Mouse (Mus musculus) heart, embryonic 15.5 days (tissue): Measurements from ENCODE around the gene Tmem203. TPM values are rescaled to one million over a fixed set of nuclear protein-coding genes. Genes with fewer than 3 reads are reported as not detected.
"Not testable (repeated sequence)": the region's sequence is repeated elsewhere in the genome, so short reads cannot be mapped to it uniquely, and the experiment has no call there.

Source experiments
- ATAC-seq: fragments of 200-750 bp; cut with Nextera tagmentation; replicated peaks from 2 replicates; pipeline ENCODE4 v1.8.0; 2017; ENCODE audit warnings: low read depth, moderate TSS enrichment; ENCODE audit not compliant: insufficient number of reproducible peaks, insufficient read depth, low FRiP score
- H3K27ac ChIP-seq: fragments of 300-500 bp; sonication (generic); 2 replicates; pipeline ENCODE4 v1.5.1; 2015; ENCODE audit warnings: mild to moderate bottlenecking, inconsistent platforms
- H3K27me3 ChIP-seq: fragments of 300-500 bp; sonication (generic); 2 replicates; pipeline ENCODE4 v1.6.1; 2015; ENCODE audit warnings: inconsistent platforms
- H3K36me3 ChIP-seq: fragments of 300-500 bp; sonication (generic); 2 replicates; pipeline ENCODE4 v1.6.1; 2015; ENCODE audit warnings: mild to moderate bottlenecking, inconsistent platforms
- H3K4me1 ChIP-seq: fragments of 300-500 bp; sonication (generic); replicated peaks from 2 replicates; pipeline ENCODE4 v1.6.1; 2015; ENCODE audit warnings: inconsistent platforms
- H3K4me2 ChIP-seq: fragments of 300-500 bp; sonication (generic); 2 replicates; pipeline ENCODE4 v1.6.1; 2015; ENCODE audit warnings: inconsistent platforms, mild to moderate bottlenecking, moderate library complexity
- H3K4me3 ChIP-seq: fragments of 300-500 bp; sonication (generic); 2 replicates; pipeline ENCODE4 v1.5.1; 2015; ENCODE audit warnings: mild to moderate bottlenecking, inconsistent platforms
- H3K9ac ChIP-seq: fragments of 300-500 bp; sonication (generic); 2 replicates; pipeline ENCODE4 v1.6.1; 2015; ENCODE audit warnings: mild to moderate bottlenecking, inconsistent platforms
- H3K9me3 ChIP-seq: fragments of 300-500 bp; sonication (generic); replicated peaks from 2 replicates; pipeline ENCODE4 v1.6.1; 2016; ENCODE audit warnings: inconsistent platforms
- WGBS: fragments of 180-500 bp; shearing (Covaris S2); methylation state at CpG from one replicate; pipeline ENCODE4 v1.1.7; 2015; ENCODE audit warnings: mixed read lengths; 5-methylcytosine and 5-hydroxymethylcytosine counted together
- polyA plus RNA-seq: library from polyadenylated mRNA; unstranded; fragments of >200 nt; fragmentation: Nextera tagmentation; extraction: Ambion mirVana; gene quantifications from 2 replicates; pipeline ENCODE4 v1.2.1, GENCODE M21; 2015

Tmem203 gene
- polyA plus RNA-seq, 1 experiment from 2014 or later, result 17.6 TPM

GRCm38 (mm10) chr2:25246183-25247072 lies 8.8 kb upstream of the Tmem203 start, which contains the start of gene AL732309.1:
TSS of gene AL732309.1 (minus strand) at chr2:25246863.
- Histone ChIP-seq H3K4me1 (peaks cover 14% of the 10 kb centered on the region), H3K9ac (no peak within 1 kb of the TSS), H3K9me3 (no peaks in the 10 kb centered on the region), H3K4me3 (no peak within 1 kb of the TSS), H3K36me3 (peaks cover 30% of the 10 kb centered on the region), H3K27ac (no peak within 1 kb of the TSS), H3K27me3 (peaks cover 24% of the 10 kb centered on the region), H3K4me2 (no peak within 1 kb of the TSS)
- 87% methylated on average over 10 of the region's 10 CpGs for WGBS
- ATAC-seq, result no peak

- Histone ChIP-seq H3K4me2 (no peak overlapping the region), H3K4me1 (peaks cover 16% of the 10 kb centered on the region), H3K4me3 (no peak overlapping the region), H3K27ac (no peak overlapping the region), H3K9me3 (no peaks in the 10 kb centered on the region), H3K27me3 (no peaks in the 10 kb centered on the region), H3K9ac (no peak overlapping the region), H3K36me3 (peaks cover 42% of the 10 kb centered on the region)
- no peak for ATAC-seq
- WGBS, result 83% methylated on average over 1 of the region's 1 CpGs
Observed at GRCm38 (mm10) chr2:25252331-25252730, 2.9 kb upstream of the Tmem203 start.

- 56% methylated on average over 12 of the region's 12 CpGs for WGBS
- Histone ChIP-seq H3K4me1 (peaks cover 16% of the 10 kb centered on the region), H3K4me3 (peak overlapping the region; percentile 81), H3K9ac (peak overlapping the region; percentile 81), H3K4me2 (peak overlapping the region; percentile 91), H3K36me3 (peaks cover 10% of the 10 kb centered on the region)
- ATAC-seq, H3K27ac ChIP-seq, H3K27me3 ChIP-seq, H3K9me3 ChIP-seq: not testable (repeated sequence)
Observed at GRCm38 (mm10) chr2:25256443-25257109, 1.3 kb downstream of the Tmem203 start.

- H3K4me2 ChIP-seq, ATAC-seq, H3K36me3 ChIP-seq, H3K4me3 ChIP-seq, H3K9ac ChIP-seq, H3K27ac ChIP-seq, H3K27me3 ChIP-seq, H3K9me3 ChIP-seq: not testable (repeated sequence)
- WGBS, result 86% methylated on average over 5 of the region's 5 CpGs
- H3K4me1 ChIP-seq, result peaks cover 20% of the 10 kb centered on the region
Observed at GRCm38 (mm10) chr2:25257250-25257649, 2.0 kb downstream of the Tmem203 start.

GRCm38 (mm10) chr2:25258887-25259286 lies 3.6 kb downstream of the Tmem203 start:
- H3K27ac ChIP-seq, result no peak overlapping the region
- 66% methylated on average over 2 of the region's 2 CpGs for WGBS
- H3K4me2 ChIP-seq, result no peak overlapping the region
- no peak for ATAC-seq
- peaks cover 8% of the 10 kb centered on the region for H3K27me3 ChIP-seq
- H3K36me3 ChIP-seq, result no peaks in the 10 kb centered on the region
- no peak overlapping the region for H3K9ac ChIP-seq
- no peak overlapping the region for H3K4me3 ChIP-seq
- no peaks in the 10 kb centered on the region for H3K9me3 ChIP-seq
- H3K4me1 ChIP-seq, result peaks cover 32% of the 10 kb centered on the region

GRCm38 (mm10) chr2:25261870-25262269 lies 6.6 kb downstream of the Tmem203 start:
- WGBS, result 41% methylated on average over 12 of the region's 12 CpGs
- Histone ChIP-seq H3K9ac (peak overlapping the region; percentile 37; the same call in 1 of the 2 replicates), H3K27me3 (peaks cover 15% of the 10 kb centered on the region), H3K4me1 (peaks cover 42% of the 10 kb centered on the region), H3K9me3 (no peaks in the 10 kb centered on the region), H3K4me3 (peak overlapping the region; percentile 91), H3K27ac (peak overlapping the region; percentile 46), H3K36me3 (no peaks in the 10 kb centered on the region), H3K4me2 (peak overlapping the region; percentile 100)
- no peak for ATAC-seq

- Histone ChIP-seq H3K27me3 (peaks cover 15% of the 10 kb centered on the region), H3K4me3 (peak within 1 kb of the TSS; percentile 91), H3K9me3 (no peaks in the 10 kb centered on the region), H3K4me1 (peaks cover 46% of the 10 kb centered on the region), H3K27ac (peak within 1 kb of the TSS; percentile 46), H3K36me3 (no peaks in the 10 kb centered on the region), H3K9ac (peak within 1 kb of the TSS; percentile 67), H3K4me2 (peak within 1 kb of the TSS; percentile 100)
- WGBS, result under 1% methylated on average over 39 of the region's 39 CpGs
- peak; percentile 98 for ATAC-seq
Observed at GRCm38 (mm10) chr2:25262291-25262767, 7.1 kb downstream of the Tmem203 start, which contains the start of gene Tprn. TSS of gene Tprn (plus strand) at chr2:25262618.

- under 1% methylated on average over 82 of the region's 82 CpGs for WGBS
- H3K36me3 ChIP-seq, result no peaks in the 10 kb centered on the region
- H3K4me2 ChIP-seq, result peak overlapping the region; percentile 100
- peak overlapping the region; percentile 91 for H3K4me3 ChIP-seq
- H3K27ac ChIP-seq, result peak overlapping the region; percentile 44; the same call in 1 of the 2 replicates
- no peaks in the 10 kb centered on the region for H3K9me3 ChIP-seq
- peaks cover 15% of the 10 kb centered on the region for H3K27me3 ChIP-seq
- peak; percentile 18 for ATAC-seq
- H3K4me1 ChIP-seq, result peaks cover 50% of the 10 kb centered on the region
- H3K9ac ChIP-seq, result peak overlapping the region; percentile 67
Observed at GRCm38 (mm10) chr2:25262795-25263622, 7.8 kb downstream of the Tmem203 start.

GRCm38 (mm10) chr2:25263623-25264285 lies 8.5 kb downstream of the Tmem203 start:
- Histone ChIP-seq H3K9me3 (no peaks in the 10 kb centered on the region), H3K4me1 (peaks cover 50% of the 10 kb centered on the region), H3K9ac (peak overlapping the region; percentile 67), H3K36me3 (no peaks in the 10 kb centered on the region), H3K27ac (no peak overlapping the region), H3K4me2 (peak overlapping the region; percentile 100), H3K4me3 (peak overlapping the region; percentile 91), H3K27me3 (peaks cover 15% of the 10 kb centered on the region)
- WGBS, result 20% methylated on average over 12 of the region's 12 CpGs
- ATAC-seq, result no peak

- H3K4me1 ChIP-seq, result peaks cover 50% of the 10 kb centered on the region
- no peak overlapping the region for H3K4me3 ChIP-seq
- WGBS, result 75% methylated on average over 5 of the region's 5 CpGs
Observed at GRCm38 (mm10) chr2:25264286-25264660, 9.0 kb downstream of the Tmem203 start.

More at GRCm38 (mm10) chr2:25264286-25264660, 9.0 kb downstream of the Tmem203 start:
- no peak for ATAC-seq
- Histone ChIP-seq H3K36me3 (peaks cover 1% of the 10 kb centered on the region; the same call in 1 of the 2 replicates), H3K9me3 (no peaks in the 10 kb centered on the region), H3K4me2 (peak overlapping the region; percentile 100), H3K9ac (peak overlapping the region; percentile 67; the same call in 1 of the 2 replicates), H3K27ac (no peak overlapping the region), H3K27me3 (peaks cover 15% of the 10 kb centered on the region)
